Mouse (Mus musculus): Measurements from ENCODE around the gene Ren1. TPM values are rescaled to one million over a fixed set of nuclear protein-coding genes. Genes with fewer than 3 reads are reported as not detected.
A peak's percentile ranks its signal among the peaks of the same experiment; 100 is the strongest.

Gene Ren1
- polyA plus RNA-seq, 1 experiment, result not detected

DNA sequence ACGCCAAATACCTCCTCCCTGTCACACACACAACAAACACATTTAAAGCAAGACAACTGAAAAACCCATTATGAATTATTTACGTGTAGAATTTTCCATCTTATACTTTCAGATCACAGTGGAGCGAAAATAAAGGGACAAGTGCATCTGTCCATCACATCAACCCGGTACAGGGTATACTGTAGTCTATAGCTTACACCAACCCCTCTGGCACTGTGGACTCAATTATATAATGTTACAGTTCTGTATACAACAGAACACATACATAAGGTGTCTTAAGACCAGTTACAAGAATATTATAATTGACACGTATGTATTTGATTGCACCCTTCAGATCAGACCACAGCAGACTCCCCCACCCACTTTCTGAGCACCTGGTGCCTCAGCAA, 46.8 kb downstream of the Ren1 start:
- 79% methylated on average over 5 of the region's 5 CpGs for WGBS

GRCm38 (mm10) chr1:133397483-133398237, 47.4 kb downstream of the Ren1 start:
- no peak for TF ChIP-seq CTCF (IDR thresholded peaks at IDR 0.05; ENCODE audit: control insufficient read depth, insufficient read depth, low read length)
- no peak for TF ChIP-seq POLR2A (IDR thresholded peaks at IDR 0.05; ENCODE audit: borderline replicate concordance, control insufficient read depth, low read depth, low read length)
- Histone ChIP-seq H3K4me1 (ENCODE audit: control insufficient read depth, insufficient read depth, low read length) (no peaks in the 10 kb centered on the region; the same call in 1 of the 2 replicates), H3K4me3 (replicated peaks; ENCODE audit: control insufficient read depth, low read depth, low read length) (no peak overlapping the region), H3K27ac (ENCODE audit: control insufficient read depth, insufficient read depth, low read depth, low read length, poor library complexity) (peak overlapping the region; percentile 36; the same call in 1 of the 2 replicates)
- 43% methylated on average over 17 of the region's 17 CpGs for WGBS

More for the DNA sequence above, 46.8 kb downstream of the Ren1 start:
- TF ChIP-seq POLR2A (IDR thresholded peaks at IDR 0.05; ENCODE audit: borderline replicate concordance, control insufficient read depth, low read depth, low read length) (no peak), CTCF (IDR thresholded peaks at IDR 0.05; ENCODE audit: control insufficient read depth, insufficient read depth, low read length) (no peak)
- no peaks in the 10 kb centered on the region; the same call in 1 of the 2 replicates for H3K4me1 ChIP-seq (ENCODE audit: control insufficient read depth, insufficient read depth, low read length)
- H3K4me3 ChIP-seq (replicated peaks; ENCODE audit: control insufficient read depth, low read depth, low read length), result no peak overlapping the region
- H3K27ac ChIP-seq (ENCODE audit: control insufficient read depth, insufficient read depth, low read depth, low read length, poor library complexity), result no peak overlapping the region

DNA sequence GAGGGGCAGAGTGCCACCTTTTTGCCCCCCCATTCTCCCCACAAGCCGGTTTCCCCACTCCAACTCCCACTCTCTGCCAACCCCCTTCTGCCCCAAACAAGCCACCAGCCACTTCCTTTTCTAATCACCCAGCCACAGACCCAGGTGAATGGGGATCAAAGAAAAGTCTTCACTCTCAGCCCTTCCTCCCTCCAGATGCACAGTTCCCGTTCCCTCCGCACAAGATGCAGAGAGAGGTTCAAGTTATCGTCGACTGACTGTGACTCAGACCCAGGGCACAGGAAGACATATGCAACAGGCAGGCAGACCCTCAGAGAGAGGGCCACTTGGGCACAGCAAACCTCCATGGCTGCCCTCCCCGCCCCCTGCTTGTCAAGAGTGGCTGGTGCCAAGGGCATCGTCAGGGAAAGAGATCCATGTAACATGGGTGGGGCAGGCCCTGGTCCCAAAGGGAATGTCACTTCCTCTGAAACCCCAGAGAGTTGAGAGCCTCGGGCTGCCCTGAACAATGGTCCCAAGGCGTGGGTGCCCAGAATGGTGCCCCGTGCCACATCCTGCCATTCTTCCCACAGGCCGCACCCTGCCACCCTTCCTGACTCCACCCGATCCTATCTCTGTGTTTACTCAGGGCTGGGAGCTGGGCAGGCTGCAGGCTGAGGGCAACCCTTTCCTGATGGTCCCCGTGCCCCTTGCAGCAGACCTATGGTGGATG, 49.9 kb downstream of the Ren1 start:
- 28% methylated on average over 13 of the region's 13 CpGs for WGBS
- no peak overlapping the region for H3K4me3 ChIP-seq (replicated peaks; ENCODE audit: control insufficient read depth, low read depth, low read length)
- no peaks in the 10 kb centered on the region; the same call in 1 of the 2 replicates for H3K4me1 ChIP-seq (ENCODE audit: control insufficient read depth, insufficient read depth, low read length)
- no peak overlapping the region for H3K27ac ChIP-seq (ENCODE audit: control insufficient read depth, insufficient read depth, low read depth, low read length, poor library complexity)
- TF ChIP-seq CTCF (IDR thresholded peaks at IDR 0.05; ENCODE audit: control insufficient read depth, insufficient read depth, low read length) (no peak), POLR2A (IDR thresholded peaks at IDR 0.05; ENCODE audit: borderline replicate concordance, control insufficient read depth, low read depth, low read length) (no peak)

DNA sequence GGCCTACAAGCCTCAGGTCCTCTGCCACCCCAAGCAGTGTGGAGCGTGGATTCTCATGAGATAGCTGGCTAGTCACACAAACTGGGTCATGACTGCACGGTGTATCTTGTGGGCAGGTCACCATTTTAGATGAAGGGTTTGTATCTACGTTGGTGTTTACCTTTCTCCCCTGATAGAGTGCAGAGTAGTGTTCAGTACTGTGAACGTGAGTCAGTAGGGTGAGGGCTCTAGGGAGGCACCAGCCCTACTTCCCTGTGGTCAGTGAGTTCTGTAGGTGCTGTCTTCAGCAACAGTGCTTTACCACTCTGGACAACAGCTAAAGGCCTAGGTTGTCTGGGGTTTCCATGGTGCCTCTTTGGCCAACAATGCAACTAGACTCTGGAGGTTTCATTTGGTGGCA, 53.7 kb downstream of the Ren1 start:
- TF ChIP-seq POLR2A (IDR thresholded peaks at IDR 0.05; ENCODE audit: borderline replicate concordance, control insufficient read depth, low read depth, low read length) (no peak), CTCF (IDR thresholded peaks at IDR 0.05; ENCODE audit: control insufficient read depth, insufficient read depth, low read length) (no peak)
- 76% methylated on average over 4 of the region's 4 CpGs for WGBS
- H3K27ac ChIP-seq (ENCODE audit: control insufficient read depth, insufficient read depth, low read depth, low read length, poor library complexity), result no peak overlapping the region
- no peak overlapping the region for H3K4me3 ChIP-seq (replicated peaks; ENCODE audit: control insufficient read depth, low read depth, low read length)
- no peaks in the 10 kb centered on the region; the same call in 1 of the 2 replicates for H3K4me1 ChIP-seq (ENCODE audit: control insufficient read depth, insufficient read depth, low read length)

DNA sequence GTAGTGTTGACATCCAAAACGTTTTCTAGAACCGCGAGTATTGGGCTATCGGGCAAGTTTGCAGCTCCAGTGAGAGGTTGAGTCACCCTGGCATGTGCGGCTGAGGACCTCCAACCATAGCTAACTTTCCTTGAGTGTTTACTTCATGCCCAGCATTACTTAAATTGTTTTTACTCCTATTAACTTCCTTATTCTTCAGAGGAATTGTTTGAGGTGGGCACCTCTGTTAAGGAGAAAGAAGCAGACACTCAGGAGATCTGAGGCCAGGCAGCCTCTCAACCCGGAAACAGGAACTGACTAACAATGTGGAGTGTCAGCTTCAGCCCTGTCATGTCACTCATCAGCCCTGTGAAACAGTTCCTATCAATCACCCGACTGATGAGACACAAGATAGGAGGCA, 56.3 kb downstream of the Ren1 start:
- Histone ChIP-seq H3K4me3 (replicated peaks; ENCODE audit: control insufficient read depth, low read depth, low read length) (no peak overlapping the region), H3K27ac (ENCODE audit: control insufficient read depth, insufficient read depth, low read depth, low read length, poor library complexity) (no peak overlapping the region), H3K4me1 (ENCODE audit: control insufficient read depth, insufficient read depth, low read length) (no peaks in the 10 kb centered on the region)
- 65% methylated on average over 7 of the region's 7 CpGs for WGBS
- TF ChIP-seq POLR2A (IDR thresholded peaks at IDR 0.05; ENCODE audit: borderline replicate concordance, control insufficient read depth, low read depth, low read length), result no peak
- no peak for TF ChIP-seq CTCF (IDR thresholded peaks at IDR 0.05; ENCODE audit: control insufficient read depth, insufficient read depth, low read length)

DNA sequence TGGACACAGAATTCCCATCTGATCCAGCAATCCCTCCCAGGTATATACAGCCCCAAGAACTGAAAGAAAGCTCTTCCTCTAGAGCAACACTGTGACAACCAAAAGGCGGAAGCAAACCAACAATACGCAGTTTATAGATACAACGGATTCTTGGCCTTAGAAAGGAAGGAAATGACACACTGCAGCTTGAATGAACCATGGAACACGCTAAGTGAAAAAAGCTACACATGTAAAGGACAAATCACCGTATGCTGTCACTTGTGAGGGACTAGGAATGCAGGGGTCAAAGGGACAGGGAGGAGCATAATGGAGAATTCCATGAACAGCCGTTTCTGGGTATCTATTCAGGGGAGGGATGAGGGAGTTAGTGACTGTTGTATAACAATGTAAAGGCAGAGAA, 57.1 kb downstream of the Ren1 start:
- TF ChIP-seq POLR2A (IDR thresholded peaks at IDR 0.05; ENCODE audit: borderline replicate concordance, control insufficient read depth, low read depth, low read length) (no peak), CTCF (IDR thresholded peaks at IDR 0.05; ENCODE audit: control insufficient read depth, insufficient read depth, low read length) (no peak)
- no peak overlapping the region for H3K27ac ChIP-seq (ENCODE audit: control insufficient read depth, insufficient read depth, low read depth, low read length, poor library complexity)
- H3K4me3 ChIP-seq (replicated peaks; ENCODE audit: control insufficient read depth, low read depth, low read length), result no peak overlapping the region
- WGBS, result 59% methylated on average over 6 of the region's 6 CpGs
- H3K4me1 ChIP-seq (ENCODE audit: control insufficient read depth, insufficient read depth, low read length), result no peaks in the 10 kb centered on the region

- TF ChIP-seq POLR2A (IDR thresholded peaks at IDR 0.05; ENCODE audit: borderline replicate concordance, control insufficient read depth, low read depth, low read length) (no peak), CTCF (IDR thresholded peaks at IDR 0.05; ENCODE audit: control insufficient read depth, insufficient read depth, low read length) (no peak)
- Histone ChIP-seq H3K4me3 (replicated peaks; ENCODE audit: control insufficient read depth, low read depth, low read length) (no peak overlapping the region), H3K27ac (ENCODE audit: control insufficient read depth, insufficient read depth, low read depth, low read length, poor library complexity) (no peak overlapping the region), H3K4me1 (ENCODE audit: control insufficient read depth, insufficient read depth, low read length) (no peaks in the 10 kb centered on the region)
- WGBS, result 85% methylated on average over 9 of the region's 9 CpGs
Measured at GRCm38 (mm10) chr1:133408321-133408720, 58.0 kb downstream of the Ren1 start.

- TF ChIP-seq CTCF (IDR thresholded peaks at IDR 0.05; ENCODE audit: control insufficient read depth, insufficient read depth, low read length) (no peak), POLR2A (IDR thresholded peaks at IDR 0.05; ENCODE audit: borderline replicate concordance, control insufficient read depth, low read depth, low read length) (no peak)
- Histone ChIP-seq H3K27ac (ENCODE audit: control insufficient read depth, insufficient read depth, low read depth, low read length, poor library complexity) (no peak overlapping the region), H3K4me3 (replicated peaks; ENCODE audit: control insufficient read depth, low read depth, low read length) (no peak overlapping the region), H3K4me1 (ENCODE audit: control insufficient read depth, insufficient read depth, low read length) (no peaks in the 10 kb centered on the region)
- WGBS, result 85% methylated on average over 6 of the region's 6 CpGs
Measured at GRCm38 (mm10) chr1:133408880-133409516, 58.7 kb downstream of the Ren1 start.

Measured in bone marrow, adult 2 months (tissue).